Mouse (Mus musculus) kidney, postnatal 14 days (tissue): ENCODE measurements around the gene Arhgap4.

Experiments
- DNase-seq: peaks from one replicate; pipeline ENCODE4 v3.0.0; 2022; ENCODE audit warnings: mixed read lengths

Arhgap4 gene

DNA sequence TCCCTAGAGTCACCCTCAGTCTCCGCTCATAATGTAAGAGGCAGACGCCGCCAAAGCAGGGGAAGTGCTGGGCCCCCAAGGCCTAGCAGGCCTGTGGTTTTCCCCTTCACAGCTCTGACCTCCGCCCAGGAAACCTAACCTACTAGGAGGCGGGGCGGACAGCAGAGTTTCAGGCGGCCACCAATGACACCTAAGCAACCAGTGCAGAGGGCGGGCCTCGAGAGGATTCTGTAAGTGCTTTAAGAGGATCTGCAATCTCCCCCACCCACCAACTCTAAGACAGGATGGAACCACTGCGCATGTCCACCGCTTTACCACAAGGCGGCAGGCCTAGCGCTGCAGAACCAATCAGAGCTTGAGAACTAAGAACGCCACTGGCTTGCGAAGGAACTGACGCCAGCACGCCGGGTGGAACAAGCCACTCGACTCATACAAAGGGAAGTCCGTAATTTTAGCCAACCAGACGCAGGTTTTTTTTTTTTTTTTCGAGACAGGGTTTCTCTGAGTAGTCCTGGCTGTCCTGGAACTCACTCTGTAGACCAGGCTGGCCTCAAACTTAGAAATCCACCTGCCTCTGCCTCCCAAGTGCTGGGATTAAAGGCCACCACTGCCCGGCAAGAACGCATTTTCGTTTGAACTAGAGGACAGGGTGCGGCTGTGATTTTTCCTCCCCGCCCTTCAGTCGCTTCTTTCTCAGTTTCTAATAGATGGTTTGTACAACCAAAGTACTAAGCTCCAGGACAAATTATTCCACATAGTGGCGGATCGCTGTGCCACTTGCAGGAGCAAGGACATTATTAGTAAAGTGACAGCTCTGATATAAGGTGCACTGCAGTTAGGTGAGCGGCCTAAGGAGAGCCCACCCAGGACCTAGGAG, 6.6 kb downstream of the Arhgap4 start:
- DNase-seq = peak; percentile 94

DNA sequence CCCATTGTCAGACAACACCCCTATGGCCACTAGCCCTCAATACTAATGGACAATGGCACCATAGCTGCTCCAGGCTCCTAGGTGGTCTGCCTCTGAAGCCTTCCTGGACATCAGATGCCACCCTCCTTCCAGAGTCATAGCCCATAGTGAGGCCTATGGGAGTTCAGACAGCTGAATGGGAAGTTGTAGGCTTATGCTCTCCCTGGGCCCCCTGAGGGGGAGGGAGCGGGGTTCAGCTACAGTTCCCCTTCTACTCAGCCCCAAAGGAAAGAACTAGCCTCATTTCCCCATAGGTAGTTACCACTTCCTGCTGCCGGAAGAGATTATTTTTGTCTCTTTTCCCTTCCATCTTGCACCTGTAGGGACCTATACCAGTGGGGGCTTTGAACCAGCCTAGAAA, 10.1 kb downstream of the Arhgap4 start:
- no peak for DNase-seq

DNA sequence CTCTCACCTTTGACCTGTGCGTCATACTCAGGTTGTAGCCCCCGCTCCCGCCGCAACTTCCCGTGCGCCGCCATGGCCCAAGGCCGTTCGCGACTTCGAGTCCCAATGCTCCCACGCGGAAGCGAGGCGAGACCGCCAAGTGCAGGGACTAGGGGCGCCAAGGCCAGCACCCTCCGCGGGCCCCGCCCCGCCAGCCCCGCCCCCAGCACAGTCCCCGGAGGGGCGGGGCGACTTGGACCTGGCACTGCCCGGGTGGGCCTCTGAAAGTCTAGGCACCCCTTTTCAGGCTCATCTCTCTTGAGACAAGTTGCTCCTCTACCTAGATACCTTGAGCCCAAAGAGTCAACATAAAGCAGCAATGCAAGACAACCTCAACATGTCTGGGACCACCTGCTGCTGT, 10.5 kb downstream of the Arhgap4 start:
- peak; percentile 10 for DNase-seq

DNA sequence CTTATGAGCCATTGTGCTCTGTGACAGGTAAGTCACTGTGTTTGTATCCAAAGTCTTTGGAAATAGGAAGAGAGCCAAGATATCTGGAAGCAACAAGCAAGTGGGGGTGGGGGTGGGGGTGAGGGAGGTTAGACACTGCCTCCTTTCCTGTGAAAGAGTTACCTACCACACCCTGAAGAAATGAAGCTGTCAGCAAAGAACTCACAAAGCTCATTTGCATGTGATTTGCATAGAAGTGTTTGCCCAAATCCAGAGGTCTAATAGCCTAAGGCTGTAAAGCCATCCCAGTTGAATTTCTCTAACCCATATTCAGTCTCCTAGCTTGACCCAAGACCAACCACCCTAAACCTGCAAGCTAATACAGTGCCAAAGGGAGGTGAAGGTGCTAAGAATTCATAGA, 11.2 kb downstream of the Arhgap4 start:
- DNase-seq = no peak

DNA sequence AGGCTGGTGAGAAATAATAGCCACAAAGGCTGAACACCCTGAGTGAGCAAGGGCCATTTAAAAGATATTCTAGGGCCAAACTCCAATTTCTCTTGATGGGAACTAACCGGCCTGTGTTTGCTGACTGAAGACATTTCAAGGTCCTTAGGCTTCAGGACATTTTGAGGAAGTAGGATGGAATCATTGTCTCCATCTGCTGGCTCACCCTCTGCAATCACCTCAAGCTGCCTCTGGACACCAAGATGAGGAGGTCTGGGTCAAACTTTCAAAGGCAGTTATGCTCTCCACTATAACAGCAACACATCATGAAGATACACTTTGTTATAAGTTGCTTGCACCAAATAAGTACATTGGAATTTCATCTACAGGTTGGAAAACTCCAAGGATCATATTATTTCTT, 11.6 kb downstream of the Arhgap4 start:
- no peak for DNase-seq

DNA sequence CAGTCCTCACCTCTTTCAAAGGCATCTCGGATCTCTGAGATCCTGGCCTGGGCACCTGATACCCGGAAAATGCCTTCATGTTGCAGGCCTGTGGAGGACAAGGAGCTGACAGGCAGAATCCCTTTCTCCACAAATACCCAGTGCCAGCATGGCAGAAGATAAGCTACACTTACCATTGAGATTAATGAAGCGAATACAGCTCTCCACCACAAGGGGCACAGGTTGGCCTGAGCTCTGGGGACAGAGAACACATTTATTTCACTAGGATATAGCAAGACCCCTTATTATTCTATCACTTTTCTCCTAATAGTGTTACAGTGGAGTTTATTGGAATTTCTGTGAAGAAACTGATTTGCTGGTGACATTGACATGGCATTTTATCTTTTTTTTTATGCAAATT, 23.7 kb downstream of the Arhgap4 start:
- no peak for DNase-seq

DNA sequence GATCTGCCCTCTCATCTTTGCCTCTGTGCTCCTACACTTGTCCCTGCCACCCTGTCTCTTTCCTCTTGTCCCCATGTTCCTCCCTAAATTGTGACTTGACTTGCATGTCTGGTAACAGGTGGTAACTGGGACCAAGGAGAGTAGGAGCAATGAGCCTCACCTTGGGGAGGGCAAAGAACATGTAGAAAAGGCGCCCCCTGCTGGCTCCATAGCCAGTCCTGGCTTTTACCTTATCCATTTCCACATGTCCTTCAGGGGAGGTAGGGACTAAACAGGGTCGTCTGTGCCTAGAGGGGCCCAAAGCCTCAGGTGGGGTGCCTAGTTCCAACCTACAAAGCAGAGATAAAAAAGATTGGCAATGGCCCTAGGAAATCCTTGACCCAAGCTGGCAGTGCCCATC, 26.0 kb downstream of the Arhgap4 start, which contains the start of gene L1cam:
L1cam (minus strand) TSS at position 387 of the 400 bp plus-strand sequence.
- peak; percentile 64 for DNase-seq

DNA sequence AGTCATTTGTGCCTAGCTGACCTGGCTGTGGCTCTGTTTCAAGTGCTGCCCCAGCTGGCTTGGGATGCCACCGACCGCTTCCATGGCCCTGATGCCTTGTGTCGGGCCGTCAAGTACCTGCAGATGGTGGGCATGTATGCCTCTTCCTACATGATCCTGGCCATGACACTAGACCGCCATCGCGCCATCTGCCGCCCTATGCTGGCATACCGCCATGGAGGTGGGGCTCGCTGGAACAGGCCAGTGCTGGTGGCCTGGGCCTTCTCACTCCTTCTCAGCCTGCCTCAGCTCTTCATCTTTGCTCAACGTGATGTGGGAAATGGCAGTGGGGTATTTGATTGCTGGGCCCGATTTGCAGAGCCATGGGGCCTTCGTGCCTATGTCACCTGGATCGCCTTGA, 28.8 kb downstream of the Arhgap4 start:
- no peak for DNase-seq

DNA sequence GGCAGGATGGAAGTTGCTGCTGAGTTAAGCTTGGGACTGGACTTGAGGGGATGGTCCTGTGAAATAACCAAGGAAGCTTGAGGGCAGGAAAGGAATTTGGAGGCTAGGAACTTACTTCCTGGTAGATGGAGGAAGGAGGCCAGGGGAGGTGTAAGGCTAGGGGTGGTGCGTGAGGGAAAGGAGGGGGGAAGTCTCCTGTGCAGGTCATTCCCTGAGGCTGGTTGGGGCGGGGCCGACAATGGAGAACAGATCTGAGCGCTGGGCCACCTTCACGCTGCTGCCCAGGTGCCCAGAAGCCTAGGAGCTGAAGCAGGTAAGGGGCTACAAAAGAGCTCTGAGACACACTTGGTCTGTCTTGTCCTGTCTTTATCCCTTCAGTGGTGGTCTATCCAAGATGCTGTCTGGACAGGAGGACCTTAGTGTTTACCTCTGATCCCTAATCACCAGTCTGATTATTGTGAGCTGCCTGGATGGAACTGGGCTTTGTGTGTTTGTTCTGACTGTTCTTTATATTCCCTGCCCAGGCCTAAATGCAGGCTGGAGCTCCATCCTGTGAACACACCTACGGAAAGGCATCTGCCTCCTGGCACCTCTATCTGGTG, 30.0 kb downstream of the Arhgap4 start, which contains the start of gene Avpr2:
Avpr2 (plus strand) TSS at position 552 of the 602 bp plus-strand sequence.
- DNase-seq = peak; percentile 29

DNA sequence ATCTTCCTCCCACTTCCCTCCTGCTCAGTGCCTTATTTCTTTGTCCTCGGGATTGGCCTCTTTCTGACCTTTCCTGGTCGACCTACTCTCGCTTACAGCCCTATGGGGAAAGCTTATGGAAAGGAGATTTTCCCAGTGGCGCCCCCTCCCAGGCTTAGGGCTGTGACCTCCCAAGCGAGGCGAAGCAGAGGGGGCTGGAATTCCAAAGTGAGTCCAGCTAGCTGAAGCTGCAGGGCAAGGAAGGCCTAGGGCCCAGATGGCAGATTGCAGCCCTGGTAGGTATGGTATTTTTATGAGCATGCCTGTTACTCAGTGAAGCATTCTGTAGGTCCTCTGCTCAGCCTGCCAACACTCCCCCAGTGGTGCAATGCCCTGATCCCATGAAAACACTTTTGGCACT, 40.2 kb downstream of the Arhgap4 start:
- peak; percentile 51 for DNase-seq

DNA sequence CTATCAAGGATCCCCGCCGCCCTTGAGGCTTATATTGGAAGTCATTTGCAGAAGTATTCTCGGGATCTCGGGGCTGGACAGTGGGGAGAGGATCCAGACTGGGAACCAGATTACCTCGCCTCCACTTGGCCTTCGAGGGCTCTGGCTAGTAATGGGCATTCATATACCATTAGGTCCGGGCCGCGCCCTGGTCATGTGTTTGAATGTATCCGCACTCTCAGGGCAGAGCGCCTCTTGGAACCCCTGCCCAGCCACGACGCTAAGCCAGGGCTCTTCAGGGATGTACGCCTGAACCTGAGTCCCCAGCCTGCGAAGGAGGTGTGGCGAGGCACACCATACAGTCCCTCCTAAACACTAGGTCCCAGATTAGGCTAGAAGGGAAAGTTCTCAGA, 40.6 kb downstream of the Arhgap4 start:
- no peak for DNase-seq

DNA sequence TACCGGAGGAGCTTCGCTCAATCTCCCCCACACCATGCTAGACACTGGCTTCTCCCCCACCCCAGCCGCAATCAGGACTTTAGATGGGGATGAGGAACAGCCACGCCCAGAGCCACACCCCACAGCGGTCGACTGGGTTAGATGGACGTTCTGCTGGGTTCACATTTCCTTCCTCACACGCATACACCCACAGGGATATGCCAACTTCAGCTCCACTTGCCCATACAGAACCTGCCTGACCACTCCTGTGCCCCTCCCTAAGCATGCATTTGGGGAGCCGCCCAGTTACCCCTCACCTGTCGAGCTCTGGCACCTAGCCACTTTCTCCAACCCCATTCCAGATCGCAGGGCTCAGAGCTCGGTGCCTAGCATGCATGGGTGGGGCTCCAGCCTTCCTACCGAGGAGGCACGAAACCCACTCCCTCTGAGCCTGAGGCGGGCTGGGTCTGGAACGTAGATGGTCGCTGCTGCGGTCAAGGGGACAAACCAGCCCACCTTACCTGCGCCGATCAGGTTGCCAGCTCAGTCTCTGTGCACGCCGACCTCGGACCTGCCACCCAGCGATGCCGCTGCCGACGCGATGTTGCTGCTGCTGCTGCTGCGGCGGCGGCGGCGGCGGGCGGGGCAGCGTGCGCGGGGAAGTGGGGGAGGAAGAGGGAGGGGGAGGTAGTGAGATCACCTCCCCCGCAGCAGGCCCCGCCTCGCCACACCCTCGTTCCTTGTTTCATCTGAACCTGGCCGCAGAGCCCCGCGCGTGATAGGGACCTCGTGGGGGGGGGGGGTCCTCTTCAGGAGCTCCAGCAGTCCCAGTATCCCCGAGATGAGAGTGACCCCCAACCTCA, 41.3 kb downstream of the Arhgap4 start:
- DNase-seq = peak; percentile 50

DNA sequence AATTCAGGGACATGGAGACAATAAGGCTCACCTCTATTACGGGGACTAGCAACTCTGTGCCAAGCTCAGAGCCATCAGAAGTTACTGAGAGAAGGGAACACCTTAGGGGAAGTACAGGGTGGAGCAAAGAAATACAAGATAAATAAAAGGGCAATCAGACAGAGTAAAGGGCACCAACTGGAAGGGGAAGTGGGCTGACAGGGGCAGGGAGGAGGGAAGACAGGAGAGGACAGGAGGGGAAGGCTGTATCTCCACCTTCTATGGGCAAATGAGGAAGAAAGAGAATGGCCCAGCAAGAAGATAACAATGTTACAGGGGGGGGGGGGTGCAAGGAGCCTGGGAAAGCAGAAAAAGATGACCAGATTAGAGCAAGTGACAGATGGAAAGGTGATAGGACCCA, 44.7 kb downstream of the Arhgap4 start:
- no peak for DNase-seq

DNA sequence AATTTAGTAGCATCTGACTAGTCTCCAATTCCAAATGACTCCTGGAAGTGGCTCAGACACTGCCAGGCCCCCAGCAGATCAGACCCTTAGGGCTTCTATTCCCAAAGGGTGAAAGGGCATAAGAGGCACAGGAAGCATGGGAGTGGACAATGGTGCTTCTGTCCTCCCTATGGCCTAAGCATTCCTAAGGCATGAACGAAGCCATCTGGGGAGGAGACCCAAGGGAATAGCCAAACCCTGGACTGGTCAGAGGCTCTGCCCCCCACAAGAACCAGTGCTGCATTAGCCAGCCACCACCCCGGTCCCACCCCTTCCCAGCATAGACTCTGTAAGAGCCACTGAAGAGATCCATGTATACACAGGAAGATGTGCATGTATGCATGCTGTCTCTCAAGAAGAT, 45.8 kb downstream of the Arhgap4 start:
- DNase-seq = no peak

DNA sequence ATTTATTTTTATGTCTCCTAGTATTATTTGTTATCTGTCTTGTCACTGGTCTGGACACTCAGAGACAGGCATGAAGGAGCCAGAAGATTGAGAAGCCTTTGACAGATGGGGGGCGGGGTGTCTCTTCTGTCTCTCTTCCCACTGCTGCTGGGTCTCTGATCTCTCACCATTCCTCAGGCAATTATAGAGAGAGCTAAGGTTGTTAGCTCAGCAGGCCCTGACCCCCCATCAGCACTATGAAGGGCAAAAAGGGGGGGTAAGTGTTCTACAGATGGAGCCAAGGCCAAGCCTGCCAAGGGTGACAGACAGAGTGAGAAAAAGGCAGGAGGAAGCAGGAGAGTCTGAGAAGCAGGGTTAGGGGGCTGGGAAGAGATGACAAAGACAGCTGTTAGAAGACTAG, 49.7 kb downstream of the Arhgap4 start:
- no peak for DNase-seq

DNA sequence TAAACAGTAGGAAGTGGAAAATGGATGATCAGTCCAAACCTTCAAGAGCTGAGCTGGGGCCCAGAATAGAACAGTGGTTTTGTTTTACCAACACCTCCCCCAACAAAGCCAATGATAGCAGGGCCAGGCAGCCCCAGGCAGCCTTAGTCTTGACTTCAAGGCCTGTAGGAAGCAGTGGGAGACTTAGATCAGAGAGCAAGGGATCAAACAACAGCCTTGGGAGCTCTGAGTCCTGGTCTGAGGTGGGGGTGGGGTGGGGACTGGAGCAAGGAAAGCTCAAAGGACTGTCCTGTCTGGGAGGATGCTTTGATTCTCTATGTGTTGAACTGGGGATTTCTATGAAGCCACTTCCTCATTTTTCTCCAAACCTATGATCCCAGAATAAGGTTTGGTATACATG, 50.2 kb downstream of the Arhgap4 start:
- no peak for DNase-seq

DNA sequence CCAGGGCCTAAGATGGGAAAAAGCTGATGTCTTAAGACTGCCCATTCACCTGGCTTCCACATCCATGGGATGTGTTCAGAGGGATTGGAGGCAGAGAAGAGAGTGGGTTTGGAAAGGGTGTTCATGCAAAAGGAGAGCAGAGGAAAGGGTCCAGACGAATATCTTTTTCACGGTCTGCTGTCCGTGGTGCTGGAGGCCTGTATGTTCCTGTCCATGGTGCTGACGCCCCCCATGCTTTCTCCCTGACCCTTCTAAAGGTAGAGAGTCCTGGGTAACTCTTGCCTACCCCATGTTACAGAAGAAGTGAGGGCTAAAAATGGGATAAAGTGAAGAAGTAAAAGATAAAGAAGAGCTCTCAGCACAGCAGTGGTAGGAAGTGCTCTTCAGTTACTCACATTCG, 52.3 kb downstream of the Arhgap4 start:
- peak; percentile 24 for DNase-seq

DNA sequence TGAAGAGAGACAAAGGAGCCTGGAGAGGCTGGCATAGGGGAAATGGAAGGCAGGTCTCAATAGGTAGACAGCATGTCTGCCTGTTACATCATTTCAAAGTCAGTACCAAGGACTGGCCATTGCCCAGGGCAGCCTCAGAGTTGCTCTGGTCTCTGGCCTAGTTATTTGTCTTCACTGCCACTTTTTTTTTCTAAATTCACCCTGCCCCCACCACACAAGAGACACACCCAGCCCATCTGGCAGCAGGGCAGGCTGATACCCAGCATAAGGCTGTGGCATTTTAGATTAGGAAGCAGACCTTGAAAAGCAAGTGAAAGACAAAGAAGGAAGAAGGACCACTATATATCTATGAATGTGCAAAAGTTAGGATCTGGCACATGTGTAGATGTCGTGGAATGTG, 53.8 kb downstream of the Arhgap4 start:
- no peak for DNase-seq

DNA sequence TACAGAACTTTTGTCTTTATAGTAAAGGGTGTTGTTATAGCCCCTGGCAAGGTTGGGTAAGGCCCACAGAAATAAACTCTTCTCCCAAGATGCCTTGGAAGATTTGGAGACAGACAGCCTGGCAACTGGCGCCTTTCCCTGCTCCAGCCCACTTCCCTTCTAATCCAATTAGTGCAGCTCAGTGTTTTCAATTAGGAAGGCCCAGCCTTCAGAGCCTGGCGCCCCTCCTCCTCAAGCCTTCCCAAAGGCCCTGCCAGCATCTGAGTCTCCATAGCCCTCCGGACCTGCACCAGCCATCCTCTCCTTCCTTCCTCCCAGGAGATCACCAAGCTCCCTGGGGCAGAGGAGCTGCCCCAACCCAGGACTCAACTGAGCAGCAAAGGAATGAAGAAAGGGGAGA, 54.4 kb downstream of the Arhgap4 start:
- DNase-seq = no peak

DNA sequence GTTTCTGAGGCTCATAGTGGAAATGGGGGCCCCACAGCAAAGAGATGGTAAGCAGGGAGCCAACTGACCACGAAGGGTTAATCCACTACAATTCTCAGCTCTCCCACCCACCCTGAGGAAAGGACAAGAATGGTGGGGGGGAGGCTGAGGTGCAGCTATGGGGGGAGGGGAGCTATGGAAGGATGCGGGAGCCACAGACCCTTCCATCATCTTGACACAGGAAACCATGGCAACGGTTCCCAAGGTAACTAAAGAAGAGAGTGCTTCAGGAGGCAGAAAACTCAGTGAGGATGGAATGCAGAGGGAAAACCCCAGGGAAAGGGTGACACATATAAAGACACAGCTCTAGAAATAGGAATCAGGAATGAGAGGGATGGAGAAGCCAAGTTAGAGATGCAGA, 57.0 kb downstream of the Arhgap4 start:
- DNase-seq = no peak

DNA sequence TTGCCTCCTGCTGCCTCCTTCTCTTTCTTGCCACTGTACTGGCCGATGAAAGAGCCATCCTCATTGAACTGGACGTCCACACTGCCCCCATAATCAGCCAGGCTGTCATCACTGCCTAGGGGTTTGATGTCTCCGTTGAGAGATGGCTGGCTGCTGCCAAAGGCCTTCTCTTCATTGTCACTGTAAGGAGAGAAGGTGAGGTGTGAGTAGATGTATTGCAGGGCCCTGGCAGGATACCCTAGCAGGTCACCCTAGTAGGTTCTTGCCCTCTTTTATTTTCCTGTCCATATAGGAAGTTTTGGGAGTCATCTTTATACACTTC, 66.6 kb downstream of the Arhgap4 start:
- no peak for DNase-seq

DNA sequence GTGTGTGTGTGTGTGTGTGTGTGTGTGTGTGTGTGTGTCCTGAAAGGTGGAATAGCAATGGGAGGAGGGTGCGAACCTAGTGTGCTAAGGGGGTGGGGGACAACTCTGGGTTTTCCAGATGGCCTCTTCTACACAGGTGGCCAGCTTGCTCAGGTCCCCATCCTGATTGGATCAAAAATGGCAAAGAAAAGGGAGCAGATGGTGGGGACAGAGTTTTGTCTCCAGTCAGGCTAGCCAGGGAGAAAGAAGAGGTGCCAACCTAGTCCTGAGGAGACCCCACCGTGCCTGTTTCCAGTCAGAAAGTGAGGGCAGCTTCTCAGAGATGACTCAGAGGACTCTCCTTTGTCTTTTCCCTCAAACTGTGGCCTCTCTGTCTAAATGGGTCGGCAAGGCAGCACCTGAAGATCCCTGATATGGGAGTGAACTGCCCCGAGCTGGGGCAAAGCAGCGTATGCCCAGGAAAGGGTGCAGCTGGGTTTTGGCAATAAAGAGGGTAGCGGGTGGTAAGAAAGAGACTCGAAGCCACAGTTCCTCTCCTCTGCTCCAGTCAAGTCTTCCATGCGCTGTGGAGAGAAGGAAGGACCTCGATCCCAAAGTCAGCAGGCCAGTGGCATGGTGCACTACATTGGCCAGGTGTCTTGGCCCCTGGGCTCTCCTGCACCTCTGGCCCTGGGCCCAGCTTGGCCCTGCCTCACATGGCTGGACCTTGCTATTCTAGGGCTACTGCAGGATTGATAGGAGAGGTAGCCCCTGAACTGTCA, 67.2 kb downstream of the Arhgap4 start:
- DNase-seq = no peak
